Mouse (Mus musculus): ENCODE results near the gene Bcl3. TPM values are rescaled to one million over a fixed set of nuclear protein-coding genes. Genes with fewer than 3 reads are reported as not detected.
"Not testable (repeated sequence)": the region's sequence is repeated elsewhere in the genome, so short reads cannot be mapped to it uniquely, and the experiment has no call there.

The Bcl3 gene
- total RNA-seq, 2 experiments from 2014 or later: 1.0 TPM; not detected in 1

DNA sequence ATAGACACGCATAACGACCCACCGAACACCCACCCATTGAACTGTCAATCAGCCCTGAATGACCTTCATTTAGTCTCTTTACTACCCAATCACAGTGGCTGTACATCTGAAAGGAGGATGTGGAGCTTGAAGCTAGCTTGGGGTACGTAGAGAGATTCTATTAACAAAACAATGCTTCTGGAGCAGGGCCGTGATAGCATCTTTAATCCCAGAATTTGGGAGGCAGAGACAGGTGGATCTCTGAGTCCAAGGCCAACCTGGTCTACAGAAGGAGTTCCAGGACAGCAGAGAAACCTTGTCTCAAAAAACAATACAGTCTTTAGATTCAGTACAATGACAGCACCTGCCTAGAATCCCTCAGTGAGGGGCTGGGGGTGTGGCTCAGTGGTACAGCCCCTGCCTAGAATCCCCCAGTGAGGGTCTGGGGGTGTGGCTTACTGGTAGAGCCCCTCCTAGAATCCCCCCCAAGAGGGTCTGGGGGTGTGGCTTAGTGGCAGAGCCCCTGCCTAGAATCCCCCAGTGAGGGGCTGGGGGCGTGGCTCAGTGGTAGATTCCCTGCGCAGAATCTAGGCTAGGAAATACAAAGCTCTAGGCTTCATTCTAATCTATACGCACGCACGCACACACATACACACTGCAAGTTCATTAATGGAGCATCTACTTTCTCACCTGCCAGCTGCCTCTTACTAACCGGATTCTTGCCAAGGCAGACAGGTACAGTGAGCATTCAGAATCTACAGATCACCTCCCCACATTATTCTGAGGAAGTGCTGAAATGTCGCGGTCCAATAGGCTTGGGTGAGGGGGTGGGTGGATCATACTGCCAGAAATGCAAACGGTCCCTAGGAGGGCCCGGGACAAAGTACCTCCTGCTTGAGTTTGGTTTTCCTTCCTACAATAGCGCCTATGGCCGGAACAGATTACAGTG, 7.0 kb downstream of the Bcl3 start:
- intact Hi-C loops (cut with DNase I): no loop called here
- no peak for DNase-seq (ENCODE audit: extremely low spot score in 1 of 2, low spot score in 2 of 2)

- DNase-seq (ENCODE audit: extremely low spot score in 1 of 2, low spot score in 2 of 2): no peak
- intact Hi-C loops (cut with DNase I): no loop called here
Observed at GRCm38 (mm10) chr7:19813579-19814122, 8.9 kb downstream of the Bcl3 start.

- intact Hi-C loops (cut with DNase I): no loop called here
- DNase-seq (ENCODE audit: extremely low spot score in 1 of 2, low spot score in 2 of 2): no peak
Observed at GRCm38 (mm10) chr7:19813161-19813560, 9.4 kb downstream of the Bcl3 start.

GRCm38 (mm10) chr7:19811114-19811513, 11.5 kb downstream of the Bcl3 start:
- intact Hi-C loops (cut with DNase I): no loop called here

DNA sequence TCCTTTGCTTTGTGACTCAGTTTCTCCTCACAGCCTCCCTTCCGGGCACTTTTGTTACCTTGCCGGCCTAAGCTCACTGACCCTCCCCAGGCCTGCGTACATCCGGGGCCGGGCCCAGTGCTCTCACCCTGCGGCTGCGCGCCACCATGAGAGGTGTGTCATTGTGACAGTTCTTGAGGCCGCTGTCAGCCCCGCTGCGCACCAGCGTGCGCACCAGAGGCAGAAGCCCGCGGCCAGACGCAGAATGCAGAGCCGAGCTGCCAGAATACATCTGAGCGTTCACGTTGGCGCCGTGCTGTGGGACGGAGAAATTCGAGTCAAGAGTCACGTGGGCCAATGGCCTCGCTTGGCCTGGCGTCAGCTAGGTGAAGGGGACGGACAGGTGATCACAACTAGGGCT, 13.2 kb downstream of the Bcl3 start:
- intact Hi-C loops (cut with DNase I): no loop called here
- peak in 1 of 2 experiments; percentile 64 for DNase-seq (ENCODE audit: extremely low spot score in 1 of 2, low spot score in 2 of 2)

More at GRCm38 (mm10) chr7:19811114-19811513, 11.5 kb downstream of the Bcl3 start:
- DNase-seq (ENCODE audit: extremely low spot score in 1 of 2, low spot score in 2 of 2): peak in 1 of 2 experiments; percentile 63

DNA sequence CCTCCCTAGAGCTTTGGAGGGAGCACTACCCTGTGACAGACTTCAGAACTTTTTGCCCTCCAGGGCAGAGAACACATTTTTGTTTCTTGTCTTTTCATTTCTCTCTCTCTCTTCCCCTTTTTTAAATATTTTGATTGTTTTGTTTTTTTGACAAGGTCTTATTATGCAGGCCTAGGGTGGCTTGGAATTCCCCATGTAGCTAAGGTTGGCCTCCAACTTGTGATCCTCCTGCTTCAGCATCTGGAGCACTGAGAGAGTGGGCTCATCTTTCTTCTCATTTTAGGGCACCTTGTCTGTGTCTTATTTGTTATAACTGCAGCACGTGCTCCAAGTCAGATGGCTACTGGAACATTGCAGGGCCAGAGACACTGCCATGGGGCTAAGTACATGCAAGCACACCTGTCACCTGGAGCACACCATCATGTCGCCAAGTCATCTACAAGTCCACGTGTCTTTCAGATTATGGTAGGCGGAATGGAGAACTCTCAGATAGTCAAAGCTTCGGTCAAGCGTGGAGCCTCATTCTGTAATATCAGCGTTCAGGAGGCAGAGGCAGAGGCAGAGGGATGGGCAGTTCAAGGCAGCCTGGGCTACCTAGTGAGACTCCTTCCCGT, 16.1 kb downstream of the Bcl3 start:
- intact Hi-C loops (cut with DNase I): no loop called here
- no peak for DNase-seq (ENCODE audit: extremely low spot score in 1 of 2, low spot score in 2 of 2)

- intact Hi-C loops (cut with DNase I): loop anchor here (2.0 kb wide), 1 partner anchor 46 kb away; no protein-coding TSS in a partner anchor
- peak in 1 of 2 experiments; percentile 48 for DNase-seq (ENCODE audit: extremely low spot score in 1 of 2, low spot score in 2 of 2)
Observed at GRCm38 (mm10) chr7:19802995-19803394, 19.6 kb downstream of the Bcl3 start.

GRCm38 (mm10) chr7:19800764-19801163, 21.8 kb downstream of the Bcl3 start:
- no peak for DNase-seq (ENCODE audit: extremely low spot score in 1 of 2, low spot score in 2 of 2)
- intact Hi-C loops (cut with DNase I): no loop called here

GRCm38 (mm10) chr7:19796697-19797588, 25.6 kb downstream of the Bcl3 start, which contains the start of gene Cblc:
Gene Cblc, minus strand, starts transcription at chr7:19796809.
- intact Hi-C loops (cut with DNase I): loop anchor here (5.0 kb wide), 1 partner anchor 75 kb away; no protein-coding TSS in a partner anchor
- DNase-seq (ENCODE audit: extremely low spot score in 1 of 2, low spot score in 2 of 2): peak in 1 of 2 experiments; percentile 75

GRCm38 (mm10) chr7:19796254-19796653, 26.3 kb downstream of the Bcl3 start:
- DNase-seq (ENCODE audit: extremely low spot score in 1 of 2, low spot score in 2 of 2): no peak
- intact Hi-C loops (cut with DNase I): loop anchor here (5.0 kb wide), 1 partner anchor 76 kb away; no protein-coding TSS in a partner anchor

DNA sequence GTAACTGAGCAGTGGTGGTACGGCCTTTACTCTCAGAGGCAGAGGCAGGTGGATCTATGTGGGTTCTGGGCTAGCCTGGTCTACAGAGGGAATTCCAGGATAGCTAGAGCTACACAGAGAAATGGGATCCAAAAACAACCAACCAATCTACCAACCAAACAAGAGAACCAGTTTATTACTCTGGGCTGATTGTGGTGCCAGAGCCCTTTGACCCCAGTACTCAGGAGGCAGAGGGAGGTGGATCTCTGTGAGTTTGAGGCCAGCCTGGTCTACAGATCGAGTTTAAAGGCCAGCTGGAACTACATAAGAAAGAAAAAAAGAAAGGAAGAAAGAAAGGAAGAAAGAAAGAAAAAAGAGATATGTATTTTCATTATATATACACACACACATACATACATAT, 27.3 kb downstream of the Bcl3 start:
- no peak for DNase-seq (ENCODE audit: extremely low spot score in 1 of 2, low spot score in 2 of 2)
- intact Hi-C loops (cut with DNase I): loop anchor here (5.0 kb wide), 1 partner anchor 77 kb away; no protein-coding TSS in a partner anchor

GRCm38 (mm10) chr7:19792701-19793630, 29.6 kb downstream of the Bcl3 start:
- intact Hi-C loops (cut with DNase I): no loop called here
- DNase-seq (ENCODE audit: extremely low spot score in 1 of 2, low spot score in 2 of 2): no peak

DNA sequence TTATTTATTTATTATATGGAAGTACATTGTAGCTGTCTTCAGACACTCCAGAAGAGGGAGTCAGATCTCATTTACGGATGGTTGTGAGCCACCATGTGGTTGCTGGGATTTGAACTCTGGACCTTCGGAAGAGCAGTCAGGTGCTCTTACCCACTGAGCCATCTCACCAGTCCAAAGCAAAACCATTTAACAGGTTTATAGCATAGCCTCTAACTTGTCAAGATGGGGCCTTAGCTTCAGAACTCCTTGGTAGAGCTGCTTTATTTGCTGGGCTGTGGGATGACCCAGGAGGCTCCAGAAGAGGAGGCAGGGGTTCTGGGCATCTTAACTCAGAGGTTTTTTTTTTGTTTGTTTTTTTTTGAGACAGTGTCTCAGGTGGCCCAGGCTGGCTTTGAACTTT, 31.1 kb downstream of the Bcl3 start:
- intact Hi-C loops (cut with DNase I): loop anchor here (2.0 kb wide), 1 partner anchor 41 kb away; the partner anchor contains the start of gene Nectin2
- not testable (repeated sequence) for DNase-seq (ENCODE audit: extremely low spot score in 1 of 2, low spot score in 2 of 2)

DNA sequence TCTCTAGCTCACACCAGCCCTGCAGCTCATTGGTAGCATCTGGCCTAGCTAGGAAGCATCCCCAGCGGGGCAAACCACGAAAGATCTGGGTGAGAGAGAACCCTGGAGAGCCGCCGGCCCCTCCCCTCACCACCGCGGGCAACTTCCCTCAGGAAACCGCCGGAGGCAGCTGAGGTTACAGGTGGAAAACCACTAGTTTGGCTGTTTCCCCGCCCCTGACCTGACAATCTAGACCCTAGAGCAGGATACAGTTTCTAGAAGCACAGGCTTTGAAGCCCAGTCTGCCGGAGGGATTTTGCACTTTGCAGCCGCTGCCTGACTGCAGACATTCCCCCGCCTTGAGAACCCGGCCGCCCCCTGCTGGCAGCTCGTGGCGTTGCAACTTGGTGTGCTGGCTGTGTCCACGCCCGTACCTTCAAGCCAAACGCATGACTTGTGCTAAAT, 32.6 kb downstream of the Bcl3 start:
- DNase-seq (ENCODE audit: extremely low spot score in 1 of 2, low spot score in 2 of 2): peak; percentile 64 to 92
- intact Hi-C loops (cut with DNase I): loop anchor here (2.0 kb wide), 1 partner anchor 39 kb away; the partner anchor contains the start of gene Nectin2

DNA sequence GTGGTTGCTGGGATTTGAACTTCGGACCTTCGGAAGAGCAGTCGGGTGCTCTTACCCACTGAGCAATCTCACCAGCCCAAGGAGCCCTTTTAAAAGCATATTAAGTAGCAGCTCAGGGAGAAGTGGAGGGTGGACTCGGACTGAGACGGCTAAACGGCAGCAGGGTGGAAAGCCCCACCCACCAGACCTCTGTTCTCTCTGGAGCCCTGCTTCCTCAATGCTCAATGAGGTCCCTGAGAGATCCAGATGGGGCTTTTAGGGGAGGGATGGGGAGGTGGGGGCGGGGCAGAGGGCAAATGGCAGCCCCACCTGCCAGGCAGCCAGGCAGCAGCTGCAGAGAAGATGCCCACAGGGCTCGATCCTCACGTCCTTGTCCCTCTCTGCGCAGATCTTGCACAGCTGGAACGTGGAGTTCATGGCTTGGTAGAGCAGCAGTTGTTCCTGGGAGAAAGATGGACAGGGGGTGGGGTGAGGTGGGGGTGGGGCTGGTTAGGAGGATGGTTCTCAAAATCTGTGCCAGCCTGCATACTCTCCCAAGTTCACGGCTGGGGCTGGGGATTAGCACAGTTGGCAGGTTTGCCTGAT, 36.6 kb downstream of the Bcl3 start:
- DNase-seq (ENCODE audit: extremely low spot score in 1 of 2, low spot score in 2 of 2): no peak
- intact Hi-C loops (cut with DNase I): no loop called here

DNA sequence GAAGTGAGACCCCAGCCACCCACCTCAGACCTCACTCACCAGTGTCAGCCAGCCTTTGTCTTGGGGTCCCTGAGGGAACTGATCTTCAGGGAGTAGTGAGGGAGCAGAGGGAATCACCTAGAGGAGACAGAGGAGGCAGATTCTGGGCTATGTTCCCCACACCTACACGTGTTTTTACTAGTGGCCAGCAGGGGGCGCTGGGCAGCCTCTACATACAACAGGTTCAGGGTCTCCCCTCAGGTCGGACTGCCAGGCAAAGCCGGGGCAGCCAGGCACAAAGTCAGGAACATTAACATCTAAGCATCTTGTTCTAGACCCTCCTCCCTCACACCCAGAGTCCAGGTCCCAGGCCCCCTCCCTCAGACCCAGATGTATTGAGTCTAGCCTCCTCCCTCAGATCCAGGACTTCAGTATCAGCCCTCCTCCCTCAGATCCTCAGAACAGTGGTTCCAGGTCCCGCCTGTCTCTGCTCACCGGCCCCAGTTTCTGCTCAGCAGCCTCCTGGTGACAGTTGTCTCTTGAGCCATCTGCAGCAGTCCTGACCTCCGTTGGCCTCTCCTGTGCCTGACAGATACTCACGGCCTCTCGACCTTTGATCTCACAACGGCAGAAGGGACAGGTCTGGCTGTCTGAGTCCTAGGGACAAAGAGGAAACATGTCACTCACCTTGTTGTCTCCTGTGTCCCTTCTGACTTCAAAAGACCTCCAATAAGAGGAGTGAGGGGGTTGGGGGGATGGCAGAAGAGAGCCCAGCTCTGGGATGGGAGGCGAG, 37.6 kb downstream of the Bcl3 start:
- intact Hi-C loops (cut with DNase I): loop anchor here (5.0 kb wide), 1 partner anchor 47 kb away; no protein-coding TSS in a partner anchor

More for the DNA sequence above, 37.6 kb downstream of the Bcl3 start:
- no peak for DNase-seq (ENCODE audit: extremely low spot score in 1 of 2, low spot score in 2 of 2)

All from left cerebral cortex, postnatal 10 days (tissue).